Mouse (Mus musculus) heart, postnatal 14 days (tissue): Measurements from ENCODE around the gene Klhl24. TPM values are rescaled to one million over a fixed set of nuclear protein-coding genes. Genes with fewer than 3 reads are reported as not detected.

Experiments
- DNase-seq, 2 experiments: peaks; one replicate each; pipeline ENCODE4 v3.0.0; 2021 to 2022
- intact Hi-C: fragments of 180-260 bp; cut with DNase I; formaldehyde crosslinking; loops from one replicate; pipeline ENCODE4 v1.15.1; 2025
- total RNA-seq, 2 experiments: library from RNA; stranded (reverse); gene quantifications; 2 replicates each; pipeline ENCODE4 v1.2.3; 2021

Gene Klhl24
- total RNA-seq, 2 experiments from 2014 or later, result 210 to 229 TPM

- intact Hi-C loops, result no loop called here
- DNase-seq, result no peak
Observed at GRCm38 (mm10) chr16:20130397-20130796, 33.1 kb downstream of the Klhl24 start.

GRCm38 (mm10) chr16:20140772-20141531 lies 43.6 kb downstream of the Klhl24 start, which contains the start of gene Yeats2:
Yeats2 (plus strand) TSS chr16:20141063.
- intact Hi-C loops, result loop anchor here (5.0 kb wide), 1 partner anchor 44 kb away; the partner anchor contains the start of gene Klhl24

GRCm38 (mm10) chr16:20144568-20144967 lies 47.2 kb downstream of the Klhl24 start:
- intact Hi-C loops, result loop anchor here (5.0 kb wide), 1 partner anchor 47 kb away; the partner anchor contains the start of gene Klhl24
- no peak for DNase-seq

More at GRCm38 (mm10) chr16:20140772-20141531, 43.6 kb downstream of the Klhl24 start, which contains the start of gene Yeats2:
- peak; percentile 85 to 87 for DNase-seq

GRCm38 (mm10) chr16:20151991-20152390 lies 54.6 kb downstream of the Klhl24 start:
- peak in 1 of 2 experiments; percentile 16 for DNase-seq
- intact Hi-C loops, result no loop called here

GRCm38 (mm10) chr16:20153742-20154141 lies 56.4 kb downstream of the Klhl24 start:
- DNase-seq, result no peak

GRCm38 (mm10) chr16:20160130-20160529 lies 62.8 kb downstream of the Klhl24 start:
- intact Hi-C loops, result no loop called here
- no peak for DNase-seq

More at GRCm38 (mm10) chr16:20153742-20154141, 56.4 kb downstream of the Klhl24 start:
- intact Hi-C loops, result no loop called here

GRCm38 (mm10) chr16:20169071-20169470 lies 71.7 kb downstream of the Klhl24 start:
- no peak for DNase-seq
- intact Hi-C loops, result no loop called here

- intact Hi-C loops, result no loop called here
- peak in 1 of 2 experiments; percentile 20 for DNase-seq
Observed at GRCm38 (mm10) chr16:20169471-20170106, 72.2 kb downstream of the Klhl24 start.

Other genes starting within 250 kb of the Klhl24 start
- 1 to 10 TPM; 6.5 to 6.8 TPM for gene Klhl6, start 114.5 kb upstream of the Klhl24 start, total RNA-seq
- gene Yeats2, start 43.5 kb downstream of the Klhl24 start, total RNA-seq, result 10 to 100 TPM; 17.4 to 21.0 TPM
- gene Map6d1, start 143.8 kb downstream of the Klhl24 start, total RNA-seq, result 1 to 10 TPM in 1 of 2 experiments, under 1 TPM in 1; 0.51 to 1.1 TPM
- gene Parl, start 204.8 kb downstream of the Klhl24 start, total RNA-seq, result 100 to 1,000 TPM in 1 of 2 experiments, 10 to 100 TPM in 1; 89.4 to 103 TPM
- gene Cyp2ab1, start 227.9 kb downstream of the Klhl24 start, total RNA-seq, result 1 to 10 TPM in 1 of 2 experiments, under 1 TPM in 1; 0.63 to 1.1 TPM